Mouse (Mus musculus): ENCODE results near the gene Aspm.

Aspm gene

DNA sequence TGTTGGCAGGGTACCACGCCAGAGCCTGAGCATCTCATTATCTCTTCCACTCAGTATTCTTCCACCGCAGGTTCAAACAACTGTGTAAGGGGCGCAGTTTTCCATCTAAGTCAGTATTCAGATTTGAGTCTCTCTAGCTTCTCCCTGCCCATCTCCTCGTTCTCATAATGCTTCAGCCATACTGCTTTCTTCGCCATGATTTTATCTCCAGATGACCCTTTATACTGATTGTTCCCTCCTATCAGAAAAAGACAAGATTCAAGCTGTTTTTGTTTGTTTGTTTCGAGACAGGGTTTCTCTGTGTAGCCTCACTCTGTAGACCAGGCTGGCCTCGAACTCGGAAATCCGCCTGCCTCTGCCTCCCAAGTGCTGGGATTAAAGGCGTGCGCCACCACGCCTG, 60.0 kb downstream of the Aspm start:
- DNase-seq = no peak
